Mouse (Mus musculus): ENCODE measurements around the gene Ehd4. TPM values are rescaled to one million over a fixed set of nuclear protein-coding genes. Genes with fewer than 3 reads are reported as not detected.

Ehd4 gene
- total RNA-seq, 1 experiment from 2014 or later = 34.2 TPM

- no peak for ATAC-seq (replicated peaks in 1 of 2; ENCODE audit: insufficient read depth in 1 of 2, low FRiP score in 2 of 2, low TSS enrichment in 1 of 2, low read depth in 1 of 2, poor library complexity in 2 of 2, severe bottlenecking in 2 of 2)
Measured at GRCm38 (mm10) chr2:120124096-120124495, 30.3 kb downstream of the Ehd4 start.

- ATAC-seq (replicated peaks in 1 of 2; ENCODE audit: insufficient read depth in 1 of 2, low FRiP score in 2 of 2, low TSS enrichment in 1 of 2, low read depth in 1 of 2, poor library complexity in 2 of 2, severe bottlenecking in 2 of 2) = no peak
Measured at GRCm38 (mm10) chr2:120122983-120123382, 31.4 kb downstream of the Ehd4 start.

- ATAC-seq (replicated peaks in 1 of 2; ENCODE audit: insufficient read depth in 1 of 2, low FRiP score in 2 of 2, low TSS enrichment in 1 of 2, low read depth in 1 of 2, poor library complexity in 2 of 2, severe bottlenecking in 2 of 2) = no peak
Measured at GRCm38 (mm10) chr2:120117346-120117745, 37.1 kb downstream of the Ehd4 start.

- ATAC-seq (replicated peaks in 1 of 2; ENCODE audit: insufficient read depth in 1 of 2, low FRiP score in 2 of 2, low TSS enrichment in 1 of 2, low read depth in 1 of 2, poor library complexity in 2 of 2, severe bottlenecking in 2 of 2) = no peak
Measured at GRCm38 (mm10) chr2:120116362-120116761, 38.0 kb downstream of the Ehd4 start.

GRCm38 (mm10) chr2:120114977-120115376 is 39.4 kb downstream of the Ehd4 start:
- no peak for ATAC-seq (replicated peaks in 1 of 2; ENCODE audit: insufficient read depth in 1 of 2, low FRiP score in 2 of 2, low TSS enrichment in 1 of 2, low read depth in 1 of 2, poor library complexity in 2 of 2, severe bottlenecking in 2 of 2)

- no peak for ATAC-seq (replicated peaks in 1 of 2; ENCODE audit: insufficient read depth in 1 of 2, low FRiP score in 2 of 2, low TSS enrichment in 1 of 2, low read depth in 1 of 2, poor library complexity in 2 of 2, severe bottlenecking in 2 of 2)
Measured at GRCm38 (mm10) chr2:120113963-120114362, 40.4 kb downstream of the Ehd4 start.

- ATAC-seq (replicated peaks in 1 of 2; ENCODE audit: insufficient read depth in 1 of 2, low FRiP score in 2 of 2, low TSS enrichment in 1 of 2, low read depth in 1 of 2, poor library complexity in 2 of 2, severe bottlenecking in 2 of 2) = no peak
Measured at GRCm38 (mm10) chr2:120113476-120113875, 40.9 kb downstream of the Ehd4 start.

GRCm38 (mm10) chr2:120111596-120111995 is 42.8 kb downstream of the Ehd4 start:
- no peak for ATAC-seq (replicated peaks in 1 of 2; ENCODE audit: insufficient read depth in 1 of 2, low FRiP score in 2 of 2, low TSS enrichment in 1 of 2, low read depth in 1 of 2, poor library complexity in 2 of 2, severe bottlenecking in 2 of 2)

GRCm38 (mm10) chr2:120111172-120111571 is 43.2 kb downstream of the Ehd4 start:
- ATAC-seq (replicated peaks in 1 of 2; ENCODE audit: insufficient read depth in 1 of 2, low FRiP score in 2 of 2, low TSS enrichment in 1 of 2, low read depth in 1 of 2, poor library complexity in 2 of 2, severe bottlenecking in 2 of 2) = no peak

GRCm38 (mm10) chr2:120108077-120108476 is 46.3 kb downstream of the Ehd4 start:
- no peak for ATAC-seq (replicated peaks in 1 of 2; ENCODE audit: insufficient read depth in 1 of 2, low FRiP score in 2 of 2, low TSS enrichment in 1 of 2, low read depth in 1 of 2, poor library complexity in 2 of 2, severe bottlenecking in 2 of 2)

- no peak for ATAC-seq (replicated peaks in 1 of 2; ENCODE audit: insufficient read depth in 1 of 2, low FRiP score in 2 of 2, low TSS enrichment in 1 of 2, low read depth in 1 of 2, poor library complexity in 2 of 2, severe bottlenecking in 2 of 2)
Measured at GRCm38 (mm10) chr2:120107446-120107845, 47.0 kb downstream of the Ehd4 start.

- no peak for ATAC-seq (replicated peaks in 1 of 2; ENCODE audit: insufficient read depth in 1 of 2, low FRiP score in 2 of 2, low TSS enrichment in 1 of 2, low read depth in 1 of 2, poor library complexity in 2 of 2, severe bottlenecking in 2 of 2)
Measured at GRCm38 (mm10) chr2:120106397-120106973, 47.9 kb downstream of the Ehd4 start.

GRCm38 (mm10) chr2:120105861-120106260 is 48.5 kb downstream of the Ehd4 start:
- no peak for ATAC-seq (replicated peaks in 1 of 2; ENCODE audit: insufficient read depth in 1 of 2, low FRiP score in 2 of 2, low TSS enrichment in 1 of 2, low read depth in 1 of 2, poor library complexity in 2 of 2, severe bottlenecking in 2 of 2)

- ATAC-seq (replicated peaks in 1 of 2; ENCODE audit: insufficient read depth in 1 of 2, low FRiP score in 2 of 2, low TSS enrichment in 1 of 2, low read depth in 1 of 2, poor library complexity in 2 of 2, severe bottlenecking in 2 of 2) = no peak
Measured at GRCm38 (mm10) chr2:120102881-120103280, 51.5 kb downstream of the Ehd4 start.

- no peak for ATAC-seq (replicated peaks in 1 of 2; ENCODE audit: insufficient read depth in 1 of 2, low FRiP score in 2 of 2, low TSS enrichment in 1 of 2, low read depth in 1 of 2, poor library complexity in 2 of 2, severe bottlenecking in 2 of 2)
Measured at GRCm38 (mm10) chr2:120102450-120102849, 52.0 kb downstream of the Ehd4 start.

GRCm38 (mm10) chr2:120101961-120102360 is 52.4 kb downstream of the Ehd4 start:
- ATAC-seq (replicated peaks in 1 of 2; ENCODE audit: insufficient read depth in 1 of 2, low FRiP score in 2 of 2, low TSS enrichment in 1 of 2, low read depth in 1 of 2, poor library complexity in 2 of 2, severe bottlenecking in 2 of 2) = no peak

- peak; percentile 60 to 74; a peak in 3 of 4 replicates for ATAC-seq (replicated peaks in 1 of 2; ENCODE audit: insufficient read depth in 1 of 2, low FRiP score in 2 of 2, low TSS enrichment in 1 of 2, low read depth in 1 of 2, poor library complexity in 2 of 2, severe bottlenecking in 2 of 2)
Measured at GRCm38 (mm10) chr2:120099886-120100285, 54.5 kb downstream of the Ehd4 start.

- no peak for ATAC-seq (replicated peaks in 1 of 2; ENCODE audit: insufficient read depth in 1 of 2, low FRiP score in 2 of 2, low TSS enrichment in 1 of 2, low read depth in 1 of 2, poor library complexity in 2 of 2, severe bottlenecking in 2 of 2)
Measured at GRCm38 (mm10) chr2:120099263-120099662, 55.1 kb downstream of the Ehd4 start.

GRCm38 (mm10) chr2:120098781-120099202 is 55.6 kb downstream of the Ehd4 start:
- ATAC-seq (replicated peaks in 1 of 2; ENCODE audit: insufficient read depth in 1 of 2, low FRiP score in 2 of 2, low TSS enrichment in 1 of 2, low read depth in 1 of 2, poor library complexity in 2 of 2, severe bottlenecking in 2 of 2) = no peak
